ENCODE assay signal across 8 mouse cellular contexts in genomic region chr8:84966603-84967002, GRCm38 (mm10). TPM values are rescaled to one million over a fixed set of nuclear protein-coding genes. Genes with fewer than 3 reads are reported as not detected.
DNase-seq lines count a peak whose midpoint lies in the region; ATAC-seq and TF ChIP-seq lines count a peak whose summit lies in the region.

No protein-coding gene starts in this region.

- 0 out of 2 replicates have a peak overlapping the region, but pooled peaks have one; percentile 95 for H3K4me2 ChIP-seq in hindbrain, embryonic 14.5 days (replicated peaks)
- peak overlapping the region; percentile 91 for H3K4me2 ChIP-seq in midbrain, postnatal 0 days (ENCODE audit: low read depth, low read length, poor library complexity, severe bottlenecking)

- no peaks in the 10 kb centered on the region for H3K79me2 ChIP-seq in heart, adult 2 months (replicated peaks; ENCODE audit: control insufficient read depth, insufficient read depth, low read length)

- H3K4me3 ChIP-seq in heart, adult 2 months, result no peak overlapping the region
- H3K4me3 ChIP-seq in hindbrain, embryonic 14.5 days (replicated peaks; ENCODE audit: low read length), result peak overlapping the region; percentile 62
- H3K4me3 ChIP-seq in midbrain, postnatal 0 days (ENCODE audit: low read depth, low read length), result peak overlapping the region; percentile 59; the same call in 1 of the 2 replicates
- H3K4me3 ChIP-seq in left cerebral cortex, adult 2 months, result no peak overlapping the region

- H3K9ac ChIP-seq in heart, adult 2 months (ENCODE audit: low read depth, low read length), result no peak overlapping the region
- H3K9ac ChIP-seq in hindbrain, embryonic 14.5 days, result no peak overlapping the region
- H3K9ac ChIP-seq in midbrain, postnatal 0 days (replicated peaks; ENCODE audit: low read length, poor library complexity, severe bottlenecking), result no peak overlapping the region

- WGBS in heart, adult 2 months, result 30% methylated on average over 3 of the region's 3 CpGs
- WGBS in hindbrain, embryonic 14.5 days, result 67% methylated on average over 3 of the region's 3 CpGs
- 65% methylated on average over 3 of the region's 3 CpGs for WGBS in midbrain, postnatal 0 days

- TF ChIP-seq CTCF in heart, adult 2 months (IDR thresholded peaks at IDR 0.05), result no peak
- no peak for TF ChIP-seq CTCF in midbrain, postnatal 0 days (IDR thresholded peaks at IDR 0.05)
- TF ChIP-seq CTCF in left cerebral cortex, adult 2 months (IDR thresholded peaks at IDR 0.05), result no peak

- intact Hi-C loops in heart, adult 2 months (cut with DNase I), result loop anchor here (5.0 kb wide), 1 partner anchor 109 kb away; the partner anchor contains the start of gene Farsa
- intact Hi-C loops in left cerebral cortex, adult 2 months (cut with DNase I), result no loop called here

- no peaks in the 10 kb centered on the region for H3K36me3 ChIP-seq in heart, adult 2 months (ENCODE audit: control insufficient read depth, insufficient read depth, low read length)
- H3K36me3 ChIP-seq in hindbrain, embryonic 14.5 days (replicated peaks; ENCODE audit: control insufficient read depth, insufficient read depth), result peaks cover 13% of the 10 kb centered on the region
- peaks cover 7% of the 10 kb centered on the region for H3K36me3 ChIP-seq in midbrain, postnatal 0 days (ENCODE audit: insufficient read depth, low read length)

- no peak for DNase-seq in heart, adult 2 months
- no peak for DNase-seq in heart, adult 8-10 months (ENCODE audit: low spot score)
- DNase-seq in Muller cell, postnatal 12 days (ENCODE audit: inconsistent ontology term), result peak; percentile 45
- no peak for DNase-seq in hindbrain, embryonic 14.5 days (ENCODE audit: low spot score)
- DNase-seq in midbrain, postnatal 0 days (ENCODE audit: low spot score), result no peak
- DNase-seq in right cerebral cortex, postnatal 14 days, result no peak
- no peak for DNase-seq in left cerebral cortex, adult 2 months (ENCODE audit: extremely low spot score in 1 of 2, low spot score in 2 of 2)
- no peak for DNase-seq in layer of hippocampus, postnatal 14 days (ENCODE audit: low spot score in 2 of 2)

- ATAC-seq in hindbrain, embryonic 14.5 days (ENCODE audit: low FRiP score), result no peak
- no peak for ATAC-seq in midbrain, postnatal 0 days (ENCODE audit: low FRiP score)

- no peak for TF ChIP-seq EP300 in heart, adult 2 months (IDR thresholded peaks at IDR 0.05; ENCODE audit: insufficient read depth, low read depth, low read length)

- H3K27me3 ChIP-seq in heart, adult 2 months (ENCODE audit: control insufficient read depth, insufficient read depth, low read length), result no peaks in the 10 kb centered on the region
- no peaks in the 10 kb centered on the region for H3K27me3 ChIP-seq in hindbrain, embryonic 14.5 days (ENCODE audit: control insufficient read depth, insufficient read depth, low read length)
- no peaks in the 10 kb centered on the region for H3K27me3 ChIP-seq in midbrain, postnatal 0 days (ENCODE audit: insufficient read depth, low read length)

- no peaks in the 10 kb centered on the region for H3K9me3 ChIP-seq in hindbrain, embryonic 14.5 days (ENCODE audit: control insufficient read depth, low read length)
- no peaks in the 10 kb centered on the region for H3K9me3 ChIP-seq in midbrain, postnatal 0 days (ENCODE audit: low read length)

- H3K4me1 ChIP-seq in heart, adult 2 months (ENCODE audit: control insufficient read depth, insufficient read depth, low read length), result peaks cover 17% of the 10 kb centered on the region
- peaks cover 28% of the 10 kb centered on the region for H3K4me1 ChIP-seq in hindbrain, embryonic 14.5 days (replicated peaks; ENCODE audit: control insufficient read depth, insufficient read depth, low read length)
- peaks cover 13% of the 10 kb centered on the region; the same call in 1 of the 2 replicates for H3K4me1 ChIP-seq in midbrain, postnatal 0 days (ENCODE audit: insufficient read depth, low read length)

- TF ChIP-seq POLR2A in heart, adult 2 months (IDR thresholded peaks at IDR 0.05; ENCODE audit: insufficient read depth, low read depth, low read length), result no peak

- peak overlapping the region; percentile 4 for H3K27ac ChIP-seq in heart, adult 2 months
- 0 out of 2 replicates have a peak overlapping the region, but pooled peaks have one; percentile 69 for H3K27ac ChIP-seq in hindbrain, embryonic 14.5 days
- H3K27ac ChIP-seq in midbrain, postnatal 0 days (ENCODE audit: low read depth, low read length), result no peak overlapping the region
- no peak overlapping the region for H3K27ac ChIP-seq in left cerebral cortex, adult 2 months

RNA-seq across cellular contexts. Expression of gene Gm49661, which starts 2.6 kb away (rescaled TPM):
- 1 to 10 TPM; 1.3 to 2.1 TPM for total RNA-seq in heart, adult 2 months (2021)
- polyA plus RNA-seq in heart, adult 2 months (2012; rRNA removed), result not detected in 2 replicates
- total RNA-seq in heart, adult 8-10 months (2022), result 1 to 10 TPM in 2 of 4 experiments, not detected in 2; 2.4 to 5.9 TPM
- polyA plus RNA-seq in hindbrain, embryonic 14.5 days (2014; fragmentation: Nextera tagmentation; extraction: Ambion mirVana), result not detected in 2 replicates
- not detected in 2 replicates for total RNA-seq in midbrain, postnatal 0 days (2014; rRNA removed)
- not detected in 2 replicates for polyA plus RNA-seq in midbrain, postnatal 0 days (2015; fragmentation: Nextera tagmentation; extraction: Ambion mirVana)
- total RNA-seq in left cerebral cortex, adult 2 months (2021), result not detected
- not detected for total RNA-seq in layer of hippocampus, postnatal 14 days (2021)

RNA-seq across cellular contexts. Expression of gene Prdx2, which starts 2.8 kb away (rescaled TPM):
- total RNA-seq in heart, adult 2 months (2021), result 100 to 1,000 TPM; 591 to 662 TPM
- 464 and 584 TPM in 2 replicates for polyA plus RNA-seq in heart, adult 2 months (2012; rRNA removed)
- total RNA-seq in heart, adult 8-10 months (2022), result 100 to 1,000 TPM; 644 to 711 (median 676) TPM
- 1,143 and 1,221 TPM in 2 replicates for polyA plus RNA-seq in hindbrain, embryonic 14.5 days (2014; fragmentation: Nextera tagmentation; extraction: Ambion mirVana)
- total RNA-seq in midbrain, postnatal 0 days (2014; rRNA removed), result 720 and 802 TPM in 2 replicates
- polyA plus RNA-seq in midbrain, postnatal 0 days (2015; fragmentation: Nextera tagmentation; extraction: Ambion mirVana), result 904 and 934 TPM in 2 replicates
- 100 to 1,000 TPM; 319 to 333 TPM for total RNA-seq in left cerebral cortex, adult 2 months (2021)
- 100 to 1,000 TPM; 417 to 431 TPM for total RNA-seq in layer of hippocampus, postnatal 14 days (2021)

RNA-seq across cellular contexts. Expression of gene Rnaseh2a, which starts 3.0 kb away (rescaled TPM):
- total RNA-seq in heart, adult 2 months (2021), result 10 to 100 TPM; 38.1 to 50.5 TPM
- 33.7 and 46.3 TPM in 2 replicates for polyA plus RNA-seq in heart, adult 2 months (2012; rRNA removed)
- total RNA-seq in heart, adult 8-10 months (2022), result 10 to 100 TPM; 41.9 to 61.3 (median 55.0) TPM
- polyA plus RNA-seq in hindbrain, embryonic 14.5 days (2014; fragmentation: Nextera tagmentation; extraction: Ambion mirVana), result 47.8 and 48.4 TPM in 2 replicates
- 40.5 and 48.9 TPM in 2 replicates for total RNA-seq in midbrain, postnatal 0 days (2014; rRNA removed)
- polyA plus RNA-seq in midbrain, postnatal 0 days (2015; fragmentation: Nextera tagmentation; extraction: Ambion mirVana), result 36.5 and 39.7 TPM in 2 replicates
- total RNA-seq in left cerebral cortex, adult 2 months (2021), result 10 to 100 TPM; 43.4 to 47.3 TPM
- total RNA-seq in layer of hippocampus, postnatal 14 days (2021), result 10 to 100 TPM; 34.3 to 34.4 TPM

RNA-seq across cellular contexts. Expression of gene Junb, which starts 11.9 kb away (rescaled TPM):
- total RNA-seq in heart, adult 2 months (2021), result 10 to 100 TPM; 10.4 to 19.0 TPM
- 13.1 and 17.3 TPM in 2 replicates for polyA plus RNA-seq in heart, adult 2 months (2012; rRNA removed)
- total RNA-seq in heart, adult 8-10 months (2022), result 10 to 100 TPM; 17.8 to 32.3 (median 23.9) TPM
- polyA plus RNA-seq in hindbrain, embryonic 14.5 days (2014; fragmentation: Nextera tagmentation; extraction: Ambion mirVana), result 6.0 and 6.2 TPM in 2 replicates
- 11.3 and 15.9 TPM in 2 replicates for total RNA-seq in midbrain, postnatal 0 days (2014; rRNA removed)
- 5.3 and 6.1 TPM in 2 replicates for polyA plus RNA-seq in midbrain, postnatal 0 days (2015; fragmentation: Nextera tagmentation; extraction: Ambion mirVana)
- total RNA-seq in left cerebral cortex, adult 2 months (2021), result 100 to 1,000 TPM in 1 of 2 experiments, 10 to 100 TPM in 1; 99.5 to 145 TPM
- 10 to 100 TPM; 45.5 to 54.7 TPM for total RNA-seq in layer of hippocampus, postnatal 14 days (2021)

RNA-seq across cellular contexts. Expression of gene Rtbdn, which starts 19.8 kb away (rescaled TPM):
- total RNA-seq in heart, adult 2 months (2021), result not detected
- polyA plus RNA-seq in heart, adult 2 months (2012; rRNA removed), result not detected in 2 replicates
- total RNA-seq in heart, adult 8-10 months (2022), result not detected
- polyA plus RNA-seq in hindbrain, embryonic 14.5 days (2014; fragmentation: Nextera tagmentation; extraction: Ambion mirVana), result 1.1 and 1.8 TPM in 2 replicates
- 4.5 and 6.2 TPM in 2 replicates for total RNA-seq in midbrain, postnatal 0 days (2014; rRNA removed)
- 4.8 and 5.3 TPM in 2 replicates for polyA plus RNA-seq in midbrain, postnatal 0 days (2015; fragmentation: Nextera tagmentation; extraction: Ambion mirVana)
- 1 to 10 TPM; 1.1 to 1.2 TPM for total RNA-seq in left cerebral cortex, adult 2 months (2021)
- total RNA-seq in layer of hippocampus, postnatal 14 days (2021), result 1 to 10 TPM; 1.5 to 1.8 TPM

Comparison
In these comparisons a context has a peak if more than half of its experiments do, and no peak if none do; other contexts are left out.
1. H3K27ac ChIP-seq: peak in heart, adult 2 months (single experiment) and hindbrain, embryonic 14.5 days (single experiment); none in midbrain, postnatal 0 days (single experiment) and left cerebral cortex, adult 2 months (single experiment).
2. H3K4me3 ChIP-seq: peak in hindbrain, embryonic 14.5 days (single experiment) and midbrain, postnatal 0 days (single experiment); none in heart, adult 2 months (single experiment) and left cerebral cortex, adult 2 months (single experiment).